Mouse (Mus musculus) c-Kit-negative CD71-positive TER-119-positive erythroid progenitor cells, embryonic 14.5 days (primary cell): ENCODE measurements around the gene Zcchc24.
A peak's percentile ranks its signal among the peaks of the same experiment; 100 is the strongest.

Experiments
- DNase-seq: peaks from one replicate; pipeline ENCODE4 v3.0.0-alpha.2; 2013; ENCODE audit warnings: low read depth, low spot score

Gene Zcchc24

DNA sequence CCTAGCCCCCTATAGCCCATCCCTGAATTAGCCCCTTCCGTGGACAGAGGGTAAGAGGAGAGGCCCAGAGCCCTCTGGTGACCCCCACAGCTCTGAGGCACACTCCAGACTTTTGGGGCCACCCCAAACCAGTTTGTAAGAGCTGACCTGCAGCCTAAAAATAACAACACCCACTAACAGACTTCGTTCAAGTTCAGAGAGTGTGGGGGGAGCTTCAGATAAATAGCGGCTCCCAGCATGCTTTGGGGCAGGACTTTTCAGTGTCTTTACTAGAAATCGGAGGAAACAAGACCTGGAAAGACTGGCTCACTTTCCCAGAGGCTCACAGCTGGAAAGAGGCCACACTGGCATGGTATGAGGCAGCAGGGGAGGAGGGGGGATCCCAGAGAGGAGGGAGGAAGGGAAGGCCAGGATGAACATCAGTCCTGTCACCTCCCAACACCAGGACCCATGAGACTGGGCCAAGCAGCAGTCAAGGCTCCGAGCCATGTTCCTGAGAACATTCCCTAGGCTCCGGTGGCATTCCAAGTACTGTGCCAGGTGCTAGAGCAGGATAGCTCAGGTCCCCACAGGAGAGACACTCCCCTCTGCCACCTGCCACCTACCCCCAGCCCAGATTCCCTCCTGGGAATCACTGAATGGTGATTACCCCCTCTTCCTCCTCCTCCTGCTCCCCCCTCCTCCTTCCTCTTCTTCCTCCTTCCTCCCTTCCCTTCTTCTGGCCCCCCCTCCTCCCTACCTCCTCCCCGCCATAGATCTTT is 20.7 kb downstream of the Zcchc24 start:
- DNase-seq: no peak

DNA sequence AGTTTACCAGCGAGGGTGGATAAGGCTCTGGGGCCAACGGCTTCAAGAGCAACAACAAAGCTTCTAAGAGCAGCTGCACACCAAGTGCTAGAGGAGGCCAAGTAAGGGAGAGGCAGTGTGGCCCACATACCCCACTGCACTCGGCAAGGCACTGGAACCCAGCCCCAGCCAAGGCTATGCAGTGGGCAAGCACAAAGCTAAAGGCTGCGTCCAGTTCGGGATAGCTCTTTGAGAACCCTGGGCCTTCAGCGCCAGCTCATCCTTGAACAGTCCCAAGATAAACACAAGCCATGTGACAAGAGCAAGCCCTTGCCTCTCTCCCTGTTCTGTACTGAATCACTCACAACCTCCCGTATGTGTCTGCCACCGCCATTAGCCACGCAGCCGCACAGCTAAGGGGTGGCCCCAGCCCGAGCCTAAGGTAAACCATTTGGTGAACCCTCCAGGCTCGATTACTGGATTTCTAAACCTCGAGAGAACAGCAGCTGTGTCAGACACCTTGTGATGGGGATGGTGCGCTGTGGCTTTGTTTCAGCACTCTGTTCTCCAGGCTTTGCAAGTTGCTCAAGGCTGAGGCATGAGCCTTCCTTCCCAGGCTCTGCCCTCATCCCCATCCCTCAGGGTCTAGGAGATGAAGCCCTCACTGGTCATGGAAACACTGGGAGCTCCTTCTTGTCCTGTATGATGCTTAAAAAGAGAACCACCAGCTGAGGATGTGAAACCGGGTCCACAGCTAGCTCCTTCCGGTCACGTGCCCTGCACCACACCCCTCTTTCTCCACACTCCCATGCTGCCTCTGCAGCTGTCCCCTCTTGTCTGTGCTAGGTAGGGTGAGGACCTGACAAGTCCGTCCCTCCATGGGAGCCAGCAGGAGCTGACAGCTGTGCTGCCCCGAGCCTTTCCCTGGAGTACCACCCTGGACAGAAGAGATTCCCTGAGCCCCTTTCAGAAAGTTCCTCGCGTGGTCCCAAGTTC is 21.6 kb downstream of the Zcchc24 start:
- no peak for DNase-seq

DNA sequence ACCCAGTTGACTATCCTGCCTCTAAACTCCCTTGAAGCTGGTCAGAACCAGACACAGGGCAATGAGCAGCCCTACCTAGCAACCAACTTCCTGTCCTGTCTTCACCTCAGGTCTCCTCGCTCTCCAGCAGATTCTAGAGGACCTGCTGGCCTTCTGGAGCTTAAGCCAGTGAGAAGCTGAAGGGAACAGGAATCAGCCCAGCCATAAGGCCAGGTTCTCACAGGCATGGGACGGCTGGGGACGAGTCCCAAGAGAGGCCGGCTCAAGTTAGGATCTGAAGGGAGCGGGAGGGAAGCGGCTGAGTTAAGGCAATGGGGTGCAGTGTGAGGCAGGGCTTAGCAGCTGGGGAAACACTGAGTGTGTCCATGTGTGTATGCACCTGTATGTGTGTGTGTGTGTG is 22.5 kb downstream of the Zcchc24 start:
- DNase-seq: no peak

DNA sequence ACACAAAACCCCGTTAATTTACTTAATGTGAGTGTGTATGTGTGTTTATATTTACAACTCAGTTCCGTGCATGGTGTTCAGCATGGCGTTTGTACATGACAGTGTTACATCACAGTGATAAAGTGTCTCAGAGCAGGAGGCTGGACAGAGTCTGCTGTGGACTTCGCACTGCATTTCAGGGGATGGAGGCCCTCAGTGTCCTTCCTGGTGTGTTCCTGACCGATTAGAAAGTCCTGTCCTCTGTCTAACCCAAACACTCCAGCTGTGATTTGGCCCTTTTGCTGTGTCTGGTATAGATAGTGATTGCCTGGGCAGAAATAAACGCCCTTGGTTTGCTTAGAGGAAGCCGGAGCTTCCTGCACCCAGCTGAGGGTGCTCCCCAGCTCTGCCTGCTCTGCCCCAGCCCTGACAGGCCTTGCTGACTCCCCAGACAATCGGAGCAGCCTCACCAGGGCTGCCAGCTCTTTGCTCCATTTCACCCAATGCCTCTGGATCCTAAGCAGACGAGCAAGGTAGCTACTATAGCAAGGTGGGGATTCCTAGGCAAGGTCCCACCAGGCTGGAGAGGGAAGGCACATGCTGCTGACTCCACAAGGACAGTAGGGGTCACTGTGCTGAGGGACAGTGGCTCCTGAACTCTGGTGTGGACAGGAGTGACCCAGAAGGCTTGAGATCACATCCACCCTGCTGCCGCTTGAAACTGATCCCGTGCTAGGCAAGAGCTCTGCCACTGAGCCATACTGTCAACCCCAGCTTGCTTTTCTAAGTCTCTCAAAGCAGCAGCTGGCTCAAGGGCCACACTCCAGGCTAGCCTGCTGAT is 23.3 kb downstream of the Zcchc24 start:
- DNase-seq: no peak

DNA sequence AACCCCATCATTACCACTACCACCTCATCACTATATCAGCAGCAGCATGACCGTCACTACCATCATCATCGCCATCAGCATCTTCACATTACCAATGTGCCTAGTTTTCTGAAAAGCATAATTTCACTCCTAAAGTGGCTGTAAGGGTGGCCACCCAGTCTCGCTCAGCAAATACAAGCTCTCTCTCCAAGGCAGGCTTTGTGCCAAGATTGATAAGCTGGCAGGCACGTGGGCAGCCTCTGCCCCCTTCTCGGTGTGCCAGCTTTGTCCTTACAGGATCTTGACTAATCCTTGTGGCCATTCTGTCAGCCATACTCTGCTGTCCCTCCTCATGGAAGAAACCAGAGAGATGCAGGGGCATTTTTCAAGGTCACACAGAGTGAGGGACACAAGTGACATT is 25.9 kb downstream of the Zcchc24 start:
- no peak for DNase-seq

DNA sequence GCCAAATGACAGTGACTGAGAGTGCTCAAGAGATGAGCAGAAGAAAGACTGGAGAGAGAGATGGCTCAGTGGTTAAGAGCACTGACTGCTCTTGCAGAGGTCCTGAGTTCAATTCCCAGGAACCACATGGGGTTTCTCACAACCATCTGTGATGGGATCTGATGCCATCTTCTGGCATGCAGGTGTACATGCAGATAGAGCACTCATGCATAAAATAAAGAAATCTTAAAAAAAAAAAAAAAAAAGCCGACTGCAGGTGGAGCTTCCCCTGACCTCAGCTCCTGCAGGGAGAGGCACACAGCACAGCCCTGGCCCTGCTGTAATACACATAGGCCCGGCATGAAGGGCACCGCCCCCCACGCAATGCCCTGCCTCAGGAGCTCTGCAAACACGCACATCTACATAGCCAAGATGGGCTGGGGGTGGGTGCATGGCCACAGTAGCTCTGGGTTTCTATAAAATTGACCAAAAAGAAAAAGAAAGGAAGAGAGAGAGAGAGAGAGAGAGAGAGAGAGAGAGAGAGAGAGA is 26.9 kb downstream of the Zcchc24 start:
- no peak for DNase-seq

DNA sequence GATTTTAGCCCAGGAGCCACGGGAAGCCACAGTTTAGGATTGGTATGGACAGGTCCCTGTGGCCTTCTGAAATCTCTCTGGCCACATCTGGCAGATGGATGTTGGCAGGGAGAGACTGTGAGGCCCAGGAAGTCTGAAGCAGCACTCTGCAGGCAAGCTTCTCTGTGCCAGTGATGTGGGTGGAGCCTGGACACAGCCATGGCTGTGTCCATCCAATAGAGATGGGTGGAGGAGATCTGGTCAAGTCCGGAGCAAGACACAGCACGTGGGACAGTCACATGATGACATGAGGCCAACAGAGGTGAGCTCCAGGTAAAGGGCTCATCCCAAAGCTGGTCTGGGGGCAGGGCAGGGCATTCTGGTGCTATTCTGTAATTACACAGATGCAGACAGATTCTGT is 27.6 kb downstream of the Zcchc24 start:
- no peak for DNase-seq

DNA sequence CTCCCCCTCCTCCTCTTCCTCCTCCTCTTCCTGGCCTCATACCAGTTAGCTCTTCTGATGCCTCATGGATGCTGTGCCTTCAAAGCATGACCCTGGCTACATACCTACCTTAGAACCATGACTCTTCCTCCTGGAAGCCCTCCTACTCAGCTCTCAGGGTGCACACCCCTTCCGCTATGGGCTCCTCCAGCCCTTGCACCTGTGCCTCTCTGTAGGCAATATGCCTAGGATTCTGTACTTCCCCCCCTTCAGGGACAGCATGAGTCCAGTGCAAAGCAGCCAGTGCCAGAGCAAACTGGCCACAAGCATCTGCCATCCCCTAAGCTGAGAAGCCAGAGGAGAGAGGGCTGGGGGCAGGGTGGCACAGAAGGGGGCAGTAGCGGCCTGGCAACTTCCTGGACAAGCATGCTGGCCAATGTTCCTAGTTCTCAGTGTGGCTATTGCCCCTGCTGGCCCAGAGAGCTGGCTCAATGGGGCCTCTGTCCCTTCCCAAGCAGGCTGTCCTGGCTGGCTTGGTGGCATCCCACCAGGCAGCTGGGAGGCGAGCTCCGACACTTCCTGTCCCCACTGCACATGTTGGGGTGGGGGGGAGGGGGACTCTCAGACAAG is 28.8 kb downstream of the Zcchc24 start:
- no peak for DNase-seq

DNA sequence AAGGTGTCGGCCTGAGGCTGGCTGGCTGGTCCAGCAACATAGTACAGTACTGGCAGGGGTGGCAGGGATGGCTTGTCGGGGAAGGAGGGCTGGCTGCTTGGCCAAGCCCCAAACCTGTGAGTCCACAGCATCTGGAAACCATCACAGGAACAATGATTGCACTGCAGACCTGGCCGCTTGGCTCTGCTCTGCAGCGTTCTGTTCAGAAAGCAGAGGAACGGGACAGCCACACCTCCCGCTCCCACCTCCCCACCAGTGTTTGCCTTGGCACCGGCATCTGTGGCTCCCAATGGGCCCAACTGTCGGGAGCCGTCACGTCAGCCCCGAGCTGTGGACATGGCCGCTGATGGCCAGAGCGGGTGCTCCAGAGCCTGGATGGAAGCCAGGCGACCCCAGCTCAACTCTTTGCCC is 30.2 kb downstream of the Zcchc24 start:
- no peak for DNase-seq

DNA sequence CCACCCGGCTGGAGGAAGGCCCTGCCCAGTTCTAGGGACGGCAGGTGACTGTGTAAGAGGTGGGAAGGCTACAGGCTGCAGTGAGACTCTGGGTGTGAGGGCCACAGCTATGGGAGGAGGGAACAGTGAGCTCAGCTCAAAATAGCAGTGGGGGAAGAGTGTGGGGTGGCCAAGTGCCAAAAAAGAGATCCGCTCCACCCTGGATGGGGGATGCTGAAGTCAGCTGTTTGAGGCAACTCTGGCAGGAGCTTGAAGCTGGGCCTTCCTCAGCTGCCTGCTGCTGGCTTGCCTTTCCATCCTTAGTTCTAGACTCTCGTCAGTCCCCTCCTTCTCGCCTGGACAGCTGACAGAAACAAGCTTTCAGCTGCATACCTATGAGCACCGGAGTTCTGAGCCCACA is 32.2 kb downstream of the Zcchc24 start:
- DNase-seq: no peak

DNA sequence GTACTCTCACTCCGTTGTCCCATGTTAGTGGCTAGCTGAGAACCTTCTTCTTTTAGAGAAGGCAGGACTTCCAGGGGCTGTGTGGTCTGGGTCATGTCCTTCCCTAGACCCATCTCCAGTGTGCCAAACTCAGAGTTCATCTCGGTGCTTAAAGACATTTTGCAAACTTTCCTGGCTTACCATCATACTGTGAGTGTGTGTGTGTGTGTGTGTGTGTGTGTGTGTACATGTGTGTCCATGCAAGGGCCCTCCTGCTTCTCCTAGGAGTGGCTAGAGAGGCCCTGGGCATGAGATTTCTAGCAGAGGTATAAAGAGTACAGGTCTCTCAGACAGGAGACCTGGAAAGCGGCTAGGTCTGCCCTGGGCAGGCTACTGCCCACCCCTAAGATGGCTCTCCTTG is 32.7 kb downstream of the Zcchc24 start:
- no peak for DNase-seq

DNA sequence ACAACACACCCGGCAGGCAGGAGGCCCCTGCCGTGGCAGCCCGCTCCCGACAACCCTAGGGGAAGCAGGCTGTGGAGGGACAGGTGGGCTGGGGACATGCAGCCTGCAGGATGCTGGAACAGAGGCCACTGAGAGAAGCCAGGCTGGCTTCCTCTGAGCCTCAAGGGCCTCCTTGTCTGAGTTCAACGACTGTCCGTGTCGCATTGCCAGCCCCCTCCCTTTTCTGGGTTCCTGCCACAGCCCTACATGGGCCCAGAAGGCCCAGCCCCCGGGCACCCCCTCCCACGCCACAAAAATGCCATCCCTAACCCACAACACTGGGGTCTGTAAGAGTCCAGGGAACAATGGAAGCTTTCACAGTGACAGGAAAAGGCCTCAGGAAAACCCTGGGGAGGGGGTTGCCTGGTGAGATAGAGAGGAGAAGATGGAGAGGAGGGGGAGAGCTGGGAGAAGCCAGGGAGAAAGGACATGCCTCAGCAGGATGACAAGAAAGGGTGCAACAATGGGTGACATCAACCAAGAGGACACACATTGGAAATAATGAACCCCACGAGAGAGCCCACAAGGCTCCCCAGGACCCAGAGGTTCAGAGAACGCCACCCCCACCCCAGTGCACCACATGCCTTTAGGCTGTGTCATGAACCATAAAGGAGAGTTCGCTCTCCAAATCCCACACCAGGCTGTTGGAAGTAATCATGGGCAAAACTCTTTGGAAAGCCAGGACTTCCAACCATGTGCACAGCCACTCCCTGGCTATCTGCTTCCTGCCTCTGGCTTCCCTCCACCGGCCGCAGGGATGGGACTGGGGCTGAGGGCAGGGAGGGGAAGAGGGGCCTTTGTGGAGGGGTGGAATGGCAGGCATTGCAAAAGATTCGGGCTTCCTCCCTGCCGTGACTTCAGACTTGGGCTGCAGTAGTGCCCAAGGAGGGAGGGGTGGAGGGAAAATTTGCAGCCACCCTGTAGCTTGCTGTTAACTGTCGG is 33.8 kb downstream of the Zcchc24 start:
- no peak for DNase-seq

DNA sequence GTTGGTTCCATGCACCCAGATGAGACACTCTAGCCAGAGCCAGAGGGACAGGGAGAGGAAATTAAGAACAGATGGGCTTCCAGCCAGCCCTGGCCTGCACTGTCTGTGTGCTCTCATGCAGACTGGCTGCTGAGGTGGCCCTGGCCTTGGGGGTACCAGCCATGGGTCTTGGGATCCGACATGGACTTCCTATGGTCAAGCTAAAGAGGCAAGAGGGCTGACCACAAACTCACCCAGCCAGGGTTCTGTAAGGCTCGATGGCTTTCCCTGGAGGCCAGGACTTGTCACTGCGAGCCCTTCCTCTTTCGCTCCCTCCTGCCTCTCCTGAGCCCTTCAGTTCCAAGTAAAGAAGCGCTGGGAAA is 41.7 kb downstream of the Zcchc24 start:
- no peak for DNase-seq

DNA sequence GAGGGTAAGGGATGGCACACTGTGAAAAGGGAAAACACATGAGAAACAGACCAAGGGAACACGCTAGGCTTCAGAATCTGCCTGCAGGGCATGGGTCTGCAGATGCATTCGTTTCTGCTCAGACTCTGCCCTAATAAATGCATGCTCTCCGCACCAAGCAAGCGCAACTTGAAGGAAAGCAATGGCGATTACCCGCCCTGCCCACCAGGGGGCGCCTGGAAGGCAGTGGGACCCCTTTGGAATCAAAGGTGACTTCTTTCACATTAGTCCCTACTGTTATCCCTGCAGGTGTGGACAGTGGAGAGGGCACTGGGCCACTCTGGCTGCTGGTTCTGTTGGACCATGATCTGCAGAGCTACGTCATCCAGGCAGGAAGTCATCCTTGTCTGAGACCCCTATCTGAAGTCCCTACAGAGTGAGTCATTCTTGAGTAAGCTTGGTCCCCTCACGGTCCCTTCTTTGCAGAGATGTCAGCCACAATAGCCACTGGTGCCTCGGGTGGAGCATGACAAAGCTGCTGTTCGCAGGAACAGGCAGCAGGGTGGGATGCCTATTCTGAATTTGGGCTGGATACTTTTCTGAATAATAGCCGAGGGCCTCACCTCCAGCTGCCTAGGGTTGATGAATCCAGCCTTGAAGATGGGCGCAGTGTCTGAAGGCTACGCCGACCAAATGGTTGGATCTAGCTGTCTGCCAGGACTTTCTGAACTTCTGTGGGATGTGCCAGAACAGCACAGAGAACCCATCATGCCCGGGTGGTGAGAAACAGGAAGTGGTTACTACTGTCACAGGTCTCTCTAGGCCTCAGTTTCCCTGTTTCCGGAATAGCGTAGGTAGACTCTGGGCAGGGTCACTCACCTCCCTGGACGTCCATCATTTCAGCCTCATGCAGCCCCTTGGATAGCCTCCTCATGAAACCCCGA is 42.4 kb downstream of the Zcchc24 start:
- DNase-seq: peak; percentile 12

DNA sequence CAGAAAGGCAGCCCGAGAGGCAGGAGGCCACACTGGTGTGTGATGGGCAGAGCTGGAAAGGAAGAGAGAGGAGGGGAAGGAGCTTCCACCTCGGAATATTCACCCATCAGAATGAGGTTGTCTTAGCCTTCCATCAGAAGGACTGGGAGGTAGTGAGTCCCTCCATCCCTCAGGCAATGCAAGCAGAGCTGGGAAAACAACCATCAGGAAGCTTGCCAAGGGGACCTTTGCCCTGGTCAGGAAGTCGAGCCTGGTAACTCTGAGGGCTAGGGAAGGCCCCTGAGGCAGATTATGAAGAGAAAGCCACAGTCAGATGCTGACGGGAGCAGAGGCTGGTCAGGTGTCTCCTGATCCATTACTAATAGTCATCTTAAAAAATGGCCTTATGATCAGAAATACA is 43.1 kb downstream of the Zcchc24 start:
- no peak for DNase-seq

DNA sequence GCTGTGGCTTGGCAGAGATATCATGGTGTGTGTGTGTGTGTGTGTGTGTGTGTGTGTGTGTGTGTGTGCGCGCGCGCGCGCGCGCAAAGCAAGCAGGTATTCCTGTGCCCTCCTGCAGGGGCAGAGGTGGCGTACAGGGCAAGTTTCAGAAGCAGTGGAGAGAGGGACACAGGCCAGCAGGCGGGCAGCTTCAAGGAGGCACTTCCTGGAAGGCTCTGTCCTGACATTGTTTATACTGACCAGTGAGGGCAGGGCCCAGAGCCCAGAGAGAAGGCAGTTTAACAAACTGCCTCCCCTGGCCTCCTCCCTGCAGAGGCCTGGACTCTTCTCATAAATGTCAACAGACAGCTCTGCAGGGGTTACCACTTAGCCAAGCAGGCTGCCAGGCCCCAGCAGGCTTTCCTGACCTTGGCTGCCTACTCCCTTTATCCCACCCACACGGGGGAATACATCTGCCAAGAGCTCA is 43.8 kb downstream of the Zcchc24 start:
- no peak for DNase-seq

DNA sequence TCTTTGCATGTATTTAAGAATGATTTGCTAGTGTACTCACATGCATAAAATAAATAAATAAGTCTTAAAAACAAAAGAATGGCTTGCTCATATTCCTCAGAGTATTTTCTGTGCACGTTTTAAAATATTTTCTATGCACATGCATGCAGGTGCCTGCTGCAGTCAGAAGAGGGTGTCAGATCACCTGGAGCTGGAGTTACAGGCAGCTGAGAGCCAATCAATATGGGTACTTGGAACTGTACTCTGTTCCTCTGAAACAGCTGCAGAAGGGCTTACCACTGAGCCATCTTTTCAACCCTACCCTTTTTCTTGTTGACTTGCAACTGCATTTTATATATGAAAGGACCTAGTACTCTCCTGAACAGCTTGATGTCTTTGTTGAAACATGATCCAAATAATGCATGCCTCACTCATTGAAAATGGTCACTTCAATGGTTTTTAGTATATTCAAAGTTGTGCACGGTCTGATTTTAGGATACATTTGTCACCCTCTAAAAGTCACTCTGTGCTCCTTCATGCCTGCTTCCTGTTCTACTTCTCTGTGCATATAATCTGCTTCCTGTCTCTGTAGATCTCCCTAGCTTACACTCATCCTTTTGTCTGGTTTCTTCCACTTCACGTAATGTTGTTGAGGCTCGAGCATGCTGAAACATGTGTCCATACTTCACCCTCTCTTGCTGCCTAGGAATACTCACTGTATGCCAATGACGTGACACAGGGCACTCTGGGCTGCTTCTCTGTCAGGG is 47.7 kb downstream of the Zcchc24 start:
- no peak for DNase-seq

DNA sequence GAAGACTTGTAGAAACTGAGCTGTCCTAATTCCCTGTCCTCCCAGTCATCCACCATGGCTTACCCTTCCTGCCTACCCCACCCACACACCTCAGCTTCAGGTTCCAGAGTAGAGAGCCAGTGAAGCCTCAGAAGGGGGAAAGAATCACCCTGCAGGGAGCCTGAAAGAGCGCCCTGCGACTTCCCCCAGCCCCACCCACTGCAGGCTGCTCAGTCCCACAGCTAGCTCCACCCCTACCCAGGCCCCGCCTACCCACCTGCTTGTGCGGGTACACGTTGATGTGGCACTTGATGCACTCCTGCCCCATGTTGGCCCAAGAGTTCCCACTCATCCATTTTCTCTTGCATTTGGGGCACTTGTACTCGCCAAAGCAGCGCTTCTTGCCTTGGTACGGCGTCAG is 49.5 kb downstream of the Zcchc24 start:
- DNase-seq: no peak
